Mouse (Mus musculus) layer of hippocampus, postnatal 10 days (tissue): ENCODE measurements around the gene Ptk7. TPM values are rescaled to one million over a fixed set of nuclear protein-coding genes. Genes with fewer than 3 reads are reported as not detected.
A peak's percentile ranks its signal among the peaks of the same experiment; 100 is the strongest.
"Not testable (repeated sequence)": the region's sequence is repeated elsewhere in the genome, so short reads cannot be mapped to it uniquely, and the experiment has no call there.

ENCODE experiments used
- DNase-seq, 2 experiments: peaks; one replicate each; pipeline ENCODE4 v3.0.0; 2021; ENCODE audit warnings: low spot score in 2 of 2
- total RNA-seq, 2 experiments: library from RNA; stranded (reverse); gene quantifications; 2 replicates each; pipeline ENCODE4 v1.2.3; 2021

The Ptk7 gene
- total RNA-seq, 2 experiments from 2014 or later, result 16.4 to 18.9 TPM

GRCm38 (mm10) chr17:46557321-46557720, 72.0 kb downstream of the Ptk7 start:
- DNase-seq, result not testable (repeated sequence)

- no peak for DNase-seq
Measured at GRCm38 (mm10) chr17:46556584-46556945, 72.7 kb downstream of the Ptk7 start.

- peak; percentile 94 to 96 for DNase-seq
Measured at GRCm38 (mm10) chr17:46555673-46556583, 73.4 kb downstream of the Ptk7 start, which contains the start of gene Srf. Gene Srf (minus strand): TSS chr17:46556175.

- peak in 1 of 2 experiments; percentile 67 for DNase-seq
Measured at GRCm38 (mm10) chr17:46554977-46555672, 74.2 kb downstream of the Ptk7 start.

DNA sequence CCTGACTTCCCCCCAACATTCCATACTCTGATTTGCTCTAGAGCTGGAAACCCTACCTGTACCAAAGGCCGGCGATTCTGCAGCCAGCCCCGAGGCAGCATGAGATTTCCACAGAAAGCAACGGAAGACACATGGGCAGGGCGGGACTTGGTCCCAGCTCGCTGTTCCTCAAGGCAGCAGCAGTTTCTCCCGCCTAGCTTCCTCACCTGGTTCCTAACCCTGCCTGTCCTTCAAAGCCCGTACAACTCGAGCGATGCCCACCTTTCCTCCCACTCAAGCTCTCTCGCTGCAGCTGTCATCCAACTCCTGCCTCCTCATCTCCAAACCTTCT, 74.7 kb downstream of the Ptk7 start:
- peak in 1 of 2 experiments; percentile 43 for DNase-seq

- DNase-seq, result no peak
Measured at GRCm38 (mm10) chr17:46553926-46554325, 75.4 kb downstream of the Ptk7 start.

GRCm38 (mm10) chr17:46553469-46553868, 75.8 kb downstream of the Ptk7 start:
- no peak for DNase-seq

- peak; percentile 85 to 89 for DNase-seq
Measured at GRCm38 (mm10) chr17:46552841-46553423, 76.4 kb downstream of the Ptk7 start.

- no peak for DNase-seq
Measured at GRCm38 (mm10) chr17:46552151-46552550, 77.2 kb downstream of the Ptk7 start.

DNA sequence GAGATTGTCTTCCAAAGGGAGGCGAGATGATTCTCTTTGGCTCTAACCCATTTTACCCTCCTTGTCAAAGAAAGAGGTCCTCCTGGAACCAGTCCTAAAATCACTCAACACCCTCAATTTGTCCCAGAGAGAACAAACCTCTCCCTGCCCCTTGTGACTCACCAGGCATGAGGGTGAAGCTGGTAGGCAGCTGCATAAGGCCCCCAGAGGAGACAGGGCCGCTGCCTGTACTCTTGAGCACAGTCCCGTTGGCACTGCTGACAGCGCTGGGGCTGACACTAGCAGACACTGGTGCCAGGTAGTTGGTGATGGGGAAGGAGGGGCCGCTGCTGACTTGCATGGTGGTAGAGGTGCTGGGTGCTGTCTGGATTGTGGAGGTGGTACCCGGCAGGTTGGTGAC, 77.9 kb downstream of the Ptk7 start:
- no peak for DNase-seq

- no peak for DNase-seq
Measured at GRCm38 (mm10) chr17:46550904-46551303, 78.4 kb downstream of the Ptk7 start.

- DNase-seq, result no peak
Measured at GRCm38 (mm10) chr17:46549642-46550041, 79.7 kb downstream of the Ptk7 start.

GRCm38 (mm10) chr17:46549193-46549592, 80.1 kb downstream of the Ptk7 start:
- DNase-seq, result peak in 1 of 2 experiments; percentile 62

GRCm38 (mm10) chr17:46548741-46549140, 80.6 kb downstream of the Ptk7 start:
- no peak for DNase-seq

- DNase-seq, result no peak
Measured at GRCm38 (mm10) chr17:46547923-46548322, 81.4 kb downstream of the Ptk7 start.

DNA sequence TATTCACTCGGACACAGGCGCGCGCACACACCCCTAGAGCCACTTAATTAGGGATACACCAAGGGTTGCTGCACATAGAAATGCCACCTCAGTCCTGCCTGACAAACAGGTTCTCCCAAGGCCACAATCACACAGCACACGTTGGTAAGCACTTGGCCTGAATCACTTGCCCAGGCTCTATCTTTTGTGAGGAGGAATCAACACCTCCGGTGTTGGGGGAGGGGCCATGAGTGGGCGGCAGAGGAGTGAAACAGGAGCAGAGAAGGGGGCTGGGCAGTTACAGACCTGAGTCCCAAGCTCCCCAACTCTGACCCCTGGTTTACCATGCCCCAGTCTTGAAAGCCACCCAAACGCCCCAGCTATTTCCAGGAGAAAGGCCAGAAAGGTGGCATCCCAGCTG, 82.3 kb downstream of the Ptk7 start:
- DNase-seq, result no peak

- no peak for DNase-seq
Measured at GRCm38 (mm10) chr17:46546591-46546990, 82.7 kb downstream of the Ptk7 start.

- peak; percentile 82 to 85 for DNase-seq
Measured at GRCm38 (mm10) chr17:46545813-46546564, 83.3 kb downstream of the Ptk7 start, which contains the start of gene Cul9. Gene Cul9 (minus strand): TSS chr17:46546388.

- no peak for DNase-seq
Measured at GRCm38 (mm10) chr17:46543661-46544060, 85.6 kb downstream of the Ptk7 start.

GRCm38 (mm10) chr17:46525579-46526307, 103.6 kb downstream of the Ptk7 start:
- peak; percentile 77 to 83 for DNase-seq
